In the genomic region with DNA sequence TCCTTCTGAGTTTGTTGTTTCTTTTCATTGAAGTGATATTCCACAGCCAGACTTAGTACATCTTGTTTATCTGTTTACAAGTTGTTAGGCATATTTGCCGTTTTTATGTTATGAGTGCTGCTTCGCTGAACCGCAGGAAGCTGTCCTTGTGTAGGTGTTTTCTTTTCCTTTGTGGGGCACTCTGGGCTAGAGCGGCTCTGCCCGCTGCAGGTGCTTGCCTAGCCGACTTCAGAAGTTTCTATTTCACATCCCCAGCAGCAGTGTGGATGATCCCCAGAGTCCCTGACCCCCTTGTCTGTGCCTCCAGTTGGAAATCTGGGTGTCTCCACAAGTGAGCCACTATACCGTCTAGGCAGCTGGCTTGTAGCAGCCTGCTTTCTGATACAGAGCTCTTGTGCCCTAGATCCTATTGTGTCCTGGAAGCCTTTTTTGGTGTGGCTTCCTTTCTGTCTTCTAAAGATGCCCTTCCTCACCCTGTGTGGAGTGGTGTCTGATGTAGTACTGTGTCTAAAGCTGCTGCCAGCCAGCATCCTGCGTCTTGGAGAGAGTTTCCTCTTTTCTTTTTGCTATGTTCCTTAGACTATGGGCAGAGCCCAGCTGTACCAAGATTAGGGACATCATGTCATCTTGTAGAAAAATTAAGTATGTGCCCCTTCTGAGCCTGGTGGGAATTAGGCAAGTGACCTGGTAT, we compare ENCODE assay signal across 9 mouse cellular contexts.
A peak's percentile ranks its signal among the peaks of the same experiment; 100 is the strongest.
DNase-seq lines count a peak whose midpoint lies in the region; ATAC-seq and TF ChIP-seq lines count a peak whose summit lies in the region.
"Had no signal": no experiment of that assay in that cellular context is flagged by ENCODE, and none has a peak within 500 bp of the region (broad histone marks: within the 10 kb centered on the region; RNA-seq: fewer than 3 reads in every experiment).

No protein-coding gene starts in this region.

- ATAC-seq in limb, embryonic 12.5 days (ENCODE audit: insufficient number of reproducible peaks, insufficient read depth, low FRiP score, low TSS enrichment, low read depth), result no peak
- ATAC-seq in heart, postnatal 0 days (ENCODE audit: insufficient read depth, low read depth), result no peak
- ATAC-seq in stomach, embryonic 16.5 days (ENCODE audit: insufficient read depth, low FRiP score), result no peak
- no peak for ATAC-seq in midbrain, embryonic 11.5 days (ENCODE audit: low FRiP score)

- WGBS in limb, embryonic 12.5 days, result 76% methylated on average over 8 of the region's 8 CpGs
- 88% methylated on average over 8 of the region's 8 CpGs for WGBS in limb, embryonic 10.5 days
- WGBS in heart, postnatal 0 days, result 40% methylated on average over 8 of the region's 8 CpGs
- 72% methylated on average over 8 of the region's 8 CpGs for WGBS in stomach, embryonic 16.5 days
- WGBS in midbrain, embryonic 11.5 days, result 85% methylated on average over 8 of the region's 8 CpGs

- peak overlapping the region; percentile 31; the same call in 1 of the 2 replicates for H3K27ac ChIP-seq in limb, embryonic 12.5 days
- H3K27ac ChIP-seq in limb, embryonic 10.5 days, result no peak overlapping the region; the same call in 1 of the 2 replicates
- peak overlapping the region; percentile 41; the same call in 1 of the 2 replicates for H3K27ac ChIP-seq in brown adipose tissue, adult 24 weeks (replicated peaks; ENCODE audit: low read depth, low read length)
- peak overlapping the region; percentile 77 for H3K27ac ChIP-seq in heart, postnatal 0 days (ENCODE audit: low read depth)
- peak overlapping the region; percentile 22; the same call in 1 of the 2 replicates for H3K27ac ChIP-seq in stomach, embryonic 16.5 days (ENCODE audit: low read length)
- no peak overlapping the region for H3K27ac ChIP-seq in midbrain, embryonic 11.5 days (ENCODE audit: low read depth, low read length)
- H3K27ac ChIP-seq: liver, embryonic 15.5 days had no signal

- TF ChIP-seq CTCF in heart, postnatal 0 days (IDR thresholded peaks at IDR 0.05; ENCODE audit: low read depth), result no peak

- H3K9ac ChIP-seq in limb, embryonic 12.5 days (replicated peaks), result no peak overlapping the region; the same call in 1 of the 2 replicates
- 0 out of 2 replicates have a peak overlapping the region, but pooled peaks have one; percentile 35 for H3K9ac ChIP-seq in heart, postnatal 0 days (replicated peaks; ENCODE audit: low read depth, low read length)
- H3K9ac ChIP-seq in stomach, embryonic 16.5 days (ENCODE audit: low read length), result no peak overlapping the region
- H3K9ac ChIP-seq in midbrain, embryonic 11.5 days (ENCODE audit: low read length), result no peak overlapping the region
- H3K9ac ChIP-seq: liver, embryonic 15.5 days had no signal

- no peak for TF ChIP-seq EP300 in heart, postnatal 0 days (IDR thresholded peaks at IDR 0.05; ENCODE audit: low read depth)

- H3K36me3 ChIP-seq in limb, embryonic 12.5 days, result peaks cover 68% of the 10 kb centered on the region
- peaks cover 67% of the 10 kb centered on the region for H3K36me3 ChIP-seq in limb, embryonic 10.5 days
- peaks cover 21% of the 10 kb centered on the region; the same call in 1 of the 2 replicates for H3K36me3 ChIP-seq in heart, postnatal 0 days (replicated peaks; ENCODE audit: control insufficient read depth, insufficient read depth, low read length)
- 0 out of 2 replicates have a peak, but pooled peaks cover 1% of the 10 kb centered on the region for H3K36me3 ChIP-seq in stomach, embryonic 16.5 days (ENCODE audit: control insufficient read depth, insufficient read depth, low read length)
- no peaks in the 10 kb centered on the region for H3K36me3 ChIP-seq in midbrain, embryonic 11.5 days (ENCODE audit: control insufficient read depth, insufficient read depth, low read length)
- H3K36me3 ChIP-seq: liver, embryonic 15.5 days had no signal

- H3K4me3 ChIP-seq in limb, embryonic 12.5 days (replicated peaks), result no peak overlapping the region
- H3K4me3 ChIP-seq in limb, embryonic 10.5 days, result no peak overlapping the region
- no peak overlapping the region for H3K4me3 ChIP-seq in brown adipose tissue, adult 24 weeks (ENCODE audit: insufficient read depth, low read depth, low read length)
- peak overlapping the region; percentile 5; the same call in 1 of the 2 replicates for H3K4me3 ChIP-seq in heart, postnatal 0 days (ENCODE audit: low read depth, low read length)
- no peak overlapping the region for H3K4me3 ChIP-seq in stomach, embryonic 16.5 days (replicated peaks; ENCODE audit: low read length)
- no peak overlapping the region for H3K4me3 ChIP-seq in midbrain, embryonic 11.5 days (ENCODE audit: low read depth, low read length)
- H3K4me3 ChIP-seq: liver, embryonic 15.5 days had no signal

- peaks cover 94% of the 10 kb centered on the region for H3K4me1 ChIP-seq in limb, embryonic 12.5 days (replicated peaks)
- peaks cover 56% of the 10 kb centered on the region for H3K4me1 ChIP-seq in limb, embryonic 10.5 days
- H3K4me1 ChIP-seq in brown adipose tissue, adult 24 weeks (ENCODE audit: control insufficient read depth, insufficient read depth, insufficient read length, low read length), result peaks cover 38% of the 10 kb centered on the region
- H3K4me1 ChIP-seq in heart, postnatal 0 days (ENCODE audit: control insufficient read depth, insufficient read depth), result peaks cover 83% of the 10 kb centered on the region
- H3K4me1 ChIP-seq in stomach, embryonic 16.5 days (ENCODE audit: control insufficient read depth, insufficient read depth, low read length), result peaks cover 63% of the 10 kb centered on the region
- no peaks in the 10 kb centered on the region for H3K4me1 ChIP-seq in midbrain, embryonic 11.5 days (ENCODE audit: control insufficient read depth, insufficient read depth, low read length)

- H3K27me3 ChIP-seq in limb, embryonic 12.5 days, result no peaks in the 10 kb centered on the region
- no peaks in the 10 kb centered on the region for H3K27me3 ChIP-seq in limb, embryonic 10.5 days (ENCODE audit: low read depth, poor library complexity, severe bottlenecking)
- H3K27me3 ChIP-seq in heart, postnatal 0 days (ENCODE audit: control insufficient read depth, insufficient read depth, low read length), result no peaks in the 10 kb centered on the region
- no peaks in the 10 kb centered on the region for H3K27me3 ChIP-seq in stomach, embryonic 16.5 days (ENCODE audit: control insufficient read depth, insufficient read depth, low read length)
- no peaks in the 10 kb centered on the region for H3K27me3 ChIP-seq in midbrain, embryonic 11.5 days (ENCODE audit: control insufficient read depth, insufficient read depth, low read length)
- H3K27me3 ChIP-seq: liver, embryonic 15.5 days had no signal

- H3K4me2 ChIP-seq in limb, embryonic 12.5 days, result no peak overlapping the region
- H3K4me2 ChIP-seq in heart, postnatal 0 days (ENCODE audit: low read depth, low read length), result peak overlapping the region; percentile 45
- peak overlapping the region; percentile 23; the same call in 1 of the 2 replicates for H3K4me2 ChIP-seq in stomach, embryonic 16.5 days (ENCODE audit: low read depth, low read length)
- H3K4me2 ChIP-seq in midbrain, embryonic 11.5 days, result no peak overlapping the region
- H3K4me2 ChIP-seq: liver, embryonic 15.5 days had no signal

- H3K9me3 ChIP-seq in limb, embryonic 12.5 days, result no peaks in the 10 kb centered on the region
- no peaks in the 10 kb centered on the region for H3K9me3 ChIP-seq in limb, embryonic 10.5 days (replicated peaks)
- no peaks in the 10 kb centered on the region for H3K9me3 ChIP-seq in heart, postnatal 0 days (replicated peaks; ENCODE audit: control insufficient read depth, low read length)
- H3K9me3 ChIP-seq in stomach, embryonic 16.5 days (replicated peaks; ENCODE audit: control insufficient read depth, low read length), result no peaks in the 10 kb centered on the region
- no peaks in the 10 kb centered on the region for H3K9me3 ChIP-seq in midbrain, embryonic 11.5 days (ENCODE audit: control insufficient read depth, low read length)
- H3K9me3 ChIP-seq: liver, embryonic 15.5 days had no signal

- no peak for DNase-seq in limb, embryonic 10.5 days (ENCODE audit: low spot score)
- no peak for DNase-seq in heart, postnatal 0 days (ENCODE audit: low spot score)
- no peak for DNase-seq in cerebellum, postnatal 25 days
- no peak for DNase-seq in midbrain, embryonic 11.5 days (ENCODE audit: low spot score, missing footprints)
- DNase-seq: cerebellum, adult 11-12 months had no signal

Comparison
In these comparisons a context has a peak if more than half of its experiments do, and no peak if none do; other contexts are left out.
1. H3K27ac ChIP-seq: peak in limb, embryonic 12.5 days (single experiment), brown adipose tissue, adult 24 weeks (single experiment), heart, postnatal 0 days (single experiment) and stomach, embryonic 16.5 days (single experiment); none in limb, embryonic 10.5 days (single experiment) and midbrain, embryonic 11.5 days (single experiment).
2. H3K4me2 ChIP-seq: peak in heart, postnatal 0 days (single experiment) and stomach, embryonic 16.5 days (single experiment); none in limb, embryonic 12.5 days (single experiment) and midbrain, embryonic 11.5 days (single experiment).